Mouse (Mus musculus) megakaryocyte, embryonic 14.5 days (primary cell): ENCODE results near the gene Eras.

Experiments
- FLI1 ChIP-seq: IDR thresholded peaks from 2 replicates; pipeline ENCODE4 v1.6.1; 2012; ENCODE audit warnings: low read length, inconsistent platforms, mixed read lengths
- GATA1 ChIP-seq: IDR thresholded peaks from 3 replicates; pipeline ENCODE4 v1.6.1; 2012; ENCODE audit warnings: mixed read lengths, low read length, inconsistent platforms, borderline replicate concordance

- TF ChIP-seq GATA1 (no peak), FLI1 (no peak)
These were observed 37.8 kb upstream of the Eras start for GRCm38 (mm10) chrX:7966161-7966560.
